Mouse (Mus musculus) cerebellum, adult 11-12 months (tissue): Measurements from ENCODE around the gene Gm16253.
A peak's percentile ranks its signal among the peaks of the same experiment; 100 is the strongest.

Source experiments
- DNase-seq: peaks from one replicate; pipeline ENCODE4 v3.0.0; 2022

The Gm16253 gene

GRCm38 (mm10) chr3:96576690-96577541 lies at the start of gene Gm16253:
Gene Gm16253 (plus strand): TSS chr3:96576984.
- DNase-seq, result peak; percentile 85

- DNase-seq, result no peak
Observed at GRCm38 (mm10) chr3:96528506-96528905, 48.3 kb upstream of the Gm16253 start.

DNA sequence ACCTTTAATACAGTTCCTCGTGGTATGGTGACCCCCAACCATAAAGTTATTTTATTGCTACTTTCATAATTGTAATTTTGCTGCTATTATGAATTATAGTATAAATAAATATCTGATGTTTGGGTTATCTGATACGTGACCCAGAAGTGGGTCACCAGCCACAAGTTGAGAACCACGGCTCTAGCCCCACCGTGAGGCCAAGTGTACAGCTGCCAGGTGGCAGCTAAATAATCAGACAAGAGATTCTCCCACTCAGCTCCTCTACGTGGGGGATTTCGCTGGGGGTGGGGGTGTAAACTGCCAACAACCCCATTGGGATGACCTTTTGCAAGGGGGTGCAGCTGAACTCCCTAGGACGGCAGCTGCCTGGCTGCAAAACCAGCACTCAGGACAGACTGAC lies 44.7 kb upstream of the Gm16253 start:
- no peak for DNase-seq

- no peak for DNase-seq
Observed at GRCm38 (mm10) chr3:96534300-96534699, 42.5 kb upstream of the Gm16253 start.

DNA sequence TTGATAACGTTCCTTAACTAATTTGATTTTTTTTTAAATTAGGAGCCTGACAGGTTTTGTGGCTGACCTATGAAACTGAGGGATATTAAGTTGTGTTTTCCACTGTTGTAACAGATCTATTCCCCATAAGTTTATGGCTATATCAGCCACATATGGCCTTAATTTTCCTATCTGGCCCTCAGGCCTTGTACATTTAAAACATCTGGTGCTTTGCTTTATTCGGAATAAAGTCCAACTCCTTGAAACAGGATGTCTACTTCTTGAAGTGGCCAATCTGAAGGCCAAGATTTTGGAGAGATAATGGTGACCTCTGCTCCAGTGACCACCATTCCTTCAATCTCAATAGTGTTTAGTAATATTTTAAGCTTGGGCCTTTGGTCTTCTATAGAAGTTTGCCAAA lies 37.5 kb upstream of the Gm16253 start:
- DNase-seq, result no peak

DNA sequence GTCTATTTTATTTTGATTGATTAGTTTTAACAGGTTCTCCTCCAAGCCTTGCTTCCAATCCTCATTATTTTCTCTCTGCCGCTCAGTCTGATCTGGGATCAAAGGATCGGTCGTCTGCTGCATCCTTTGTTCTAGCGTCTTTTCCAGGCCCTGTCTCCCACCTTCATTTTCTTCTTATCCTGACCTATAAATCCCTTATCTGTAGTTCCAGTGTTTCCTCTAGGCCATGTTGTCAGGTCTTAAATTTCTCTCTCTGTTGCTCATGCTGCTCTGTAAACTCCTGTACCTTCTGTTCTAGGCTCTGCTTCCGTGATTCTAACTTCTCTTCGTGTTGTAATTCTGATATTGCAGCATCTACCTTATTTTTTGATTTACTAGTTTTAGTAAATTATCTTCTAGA lies 36.0 kb upstream of the Gm16253 start:
- no peak for DNase-seq

- no peak for DNase-seq
Observed at GRCm38 (mm10) chr3:96541328-96542078, 35.3 kb upstream of the Gm16253 start.

- no peak for DNase-seq
Observed at GRCm38 (mm10) chr3:96542554-96542953, 34.2 kb upstream of the Gm16253 start.

- DNase-seq, result no peak
Observed at GRCm38 (mm10) chr3:96543345-96543744, 33.4 kb upstream of the Gm16253 start.

GRCm38 (mm10) chr3:96545565-96545964 lies 31.2 kb upstream of the Gm16253 start:
- DNase-seq, result no peak

GRCm38 (mm10) chr3:96546880-96547279 lies 29.9 kb upstream of the Gm16253 start:
- DNase-seq, result no peak

- DNase-seq, result peak; percentile 60
Observed at GRCm38 (mm10) chr3:96547389-96547960, 29.3 kb upstream of the Gm16253 start.

DNA sequence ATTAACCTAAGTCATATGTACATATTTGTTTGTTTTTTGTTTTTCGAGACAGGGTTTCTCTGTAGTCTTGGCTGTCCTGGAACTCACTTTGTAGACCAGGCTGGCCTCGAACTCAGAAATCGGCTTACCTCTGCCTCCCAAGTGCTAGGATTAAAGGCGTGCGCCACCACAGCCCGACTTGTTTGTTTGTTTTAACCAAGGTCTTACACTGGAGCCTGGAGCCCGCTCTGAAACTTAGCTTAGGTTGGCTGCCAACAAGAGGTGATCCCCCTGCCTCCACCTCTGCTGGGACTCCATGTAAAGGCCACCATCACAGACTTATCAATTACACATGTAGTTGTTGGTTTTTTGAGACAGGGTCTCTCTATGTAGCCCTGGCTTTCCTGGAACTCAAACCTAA lies 28.0 kb upstream of the Gm16253 start:
- DNase-seq, result no peak

GRCm38 (mm10) chr3:96549346-96549745 lies 27.4 kb upstream of the Gm16253 start:
- DNase-seq, result no peak

DNA sequence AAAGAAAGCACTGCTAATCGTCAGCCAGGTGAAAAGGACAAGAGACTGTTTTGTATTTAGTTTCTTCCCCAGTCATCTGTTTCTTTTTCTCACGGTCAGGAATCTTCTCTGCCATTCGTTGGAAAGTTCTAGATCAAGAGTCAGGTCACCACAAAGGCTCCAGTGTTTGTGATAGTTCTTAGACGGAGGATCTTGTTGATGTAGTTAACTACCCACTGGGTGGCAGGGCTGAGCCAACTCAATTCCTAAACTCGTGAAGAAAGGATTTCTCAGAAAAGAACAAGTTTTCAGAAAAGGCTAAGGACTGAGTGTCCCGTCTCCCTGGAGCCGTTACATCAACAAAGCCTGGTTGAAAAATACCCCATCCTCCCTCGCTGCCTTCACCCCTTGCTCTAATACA lies 25.6 kb upstream of the Gm16253 start:
- DNase-seq, result no peak

- no peak for DNase-seq
Observed at GRCm38 (mm10) chr3:96551890-96552289, 24.9 kb upstream of the Gm16253 start.

- DNase-seq, result no peak
Observed at GRCm38 (mm10) chr3:96553601-96554000, 23.2 kb upstream of the Gm16253 start.

DNA sequence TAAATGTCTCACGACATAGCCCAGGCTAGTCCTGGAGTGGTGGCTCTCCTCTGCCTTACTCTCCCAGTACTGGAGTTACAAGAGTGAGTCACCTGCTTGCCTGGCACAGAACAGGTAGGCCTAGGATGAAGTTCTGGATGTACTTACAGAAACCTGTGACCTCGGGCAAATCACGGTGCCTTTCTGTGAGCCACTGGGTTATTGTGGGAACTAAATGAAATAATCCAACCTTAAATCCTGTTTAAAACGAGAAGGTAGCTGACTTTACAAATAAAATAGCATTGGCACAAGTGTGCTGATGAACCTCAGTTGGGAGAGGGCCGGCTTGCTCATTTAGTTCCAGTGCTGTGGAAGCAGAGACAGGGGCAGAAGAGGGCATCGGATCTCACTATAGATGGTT lies 22.5 kb upstream of the Gm16253 start:
- no peak for DNase-seq

DNA sequence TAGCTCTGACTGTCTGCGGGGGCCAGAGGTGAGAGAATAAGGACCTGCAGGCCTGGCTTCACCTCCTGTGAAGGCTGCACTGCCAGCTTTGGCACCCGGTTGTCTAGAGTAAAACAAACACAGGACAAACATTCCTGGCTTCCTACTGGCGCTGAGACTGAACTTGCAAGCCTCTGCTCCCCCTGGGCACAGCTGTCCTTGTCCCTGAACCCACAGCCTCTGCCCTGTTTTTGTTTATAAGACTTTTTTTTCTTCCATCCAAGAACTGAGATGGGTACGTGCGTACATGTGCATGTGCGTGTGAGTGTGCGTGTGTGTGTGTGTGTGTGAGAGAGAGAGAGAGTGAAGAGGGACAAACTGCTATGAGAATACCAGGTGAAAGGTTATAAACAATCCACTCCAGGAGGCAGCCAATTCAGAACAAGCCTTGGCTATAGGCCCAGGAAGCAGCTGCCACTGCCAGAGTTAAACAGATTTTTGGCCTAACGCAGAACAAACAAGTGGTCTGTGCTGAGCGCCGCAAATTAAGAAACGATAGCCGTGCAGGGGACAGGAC lies 21.7 kb upstream of the Gm16253 start:
- DNase-seq, result no peak

DNA sequence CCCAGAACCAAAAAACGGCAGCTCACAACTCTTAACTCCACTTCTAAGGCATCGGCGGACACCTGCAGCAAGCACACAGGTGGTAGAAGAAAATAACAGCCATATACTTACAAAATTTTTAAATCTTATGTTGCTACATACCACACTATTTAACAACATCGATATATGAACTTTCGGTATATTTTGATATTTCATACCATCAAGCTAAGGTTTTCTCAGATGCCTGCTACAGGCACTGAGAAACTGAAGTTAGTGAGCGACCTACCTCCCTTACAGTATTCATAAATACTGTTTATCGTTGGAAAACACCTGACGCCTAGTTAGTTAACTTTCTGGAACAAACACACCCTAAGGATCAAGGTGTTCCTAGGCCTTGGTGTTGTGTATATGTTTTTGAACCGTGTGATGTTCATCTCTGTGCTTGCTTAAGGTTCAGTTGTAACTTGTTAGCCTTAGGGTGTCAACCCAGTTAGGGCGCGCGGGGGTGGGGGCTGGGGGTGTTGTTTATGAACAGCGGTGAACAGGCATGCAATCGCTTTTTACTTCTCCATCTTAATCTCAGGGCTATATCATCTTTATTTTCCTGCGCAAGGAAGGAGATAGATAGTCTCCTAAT lies 20.7 kb upstream of the Gm16253 start:
- no peak for DNase-seq

DNA sequence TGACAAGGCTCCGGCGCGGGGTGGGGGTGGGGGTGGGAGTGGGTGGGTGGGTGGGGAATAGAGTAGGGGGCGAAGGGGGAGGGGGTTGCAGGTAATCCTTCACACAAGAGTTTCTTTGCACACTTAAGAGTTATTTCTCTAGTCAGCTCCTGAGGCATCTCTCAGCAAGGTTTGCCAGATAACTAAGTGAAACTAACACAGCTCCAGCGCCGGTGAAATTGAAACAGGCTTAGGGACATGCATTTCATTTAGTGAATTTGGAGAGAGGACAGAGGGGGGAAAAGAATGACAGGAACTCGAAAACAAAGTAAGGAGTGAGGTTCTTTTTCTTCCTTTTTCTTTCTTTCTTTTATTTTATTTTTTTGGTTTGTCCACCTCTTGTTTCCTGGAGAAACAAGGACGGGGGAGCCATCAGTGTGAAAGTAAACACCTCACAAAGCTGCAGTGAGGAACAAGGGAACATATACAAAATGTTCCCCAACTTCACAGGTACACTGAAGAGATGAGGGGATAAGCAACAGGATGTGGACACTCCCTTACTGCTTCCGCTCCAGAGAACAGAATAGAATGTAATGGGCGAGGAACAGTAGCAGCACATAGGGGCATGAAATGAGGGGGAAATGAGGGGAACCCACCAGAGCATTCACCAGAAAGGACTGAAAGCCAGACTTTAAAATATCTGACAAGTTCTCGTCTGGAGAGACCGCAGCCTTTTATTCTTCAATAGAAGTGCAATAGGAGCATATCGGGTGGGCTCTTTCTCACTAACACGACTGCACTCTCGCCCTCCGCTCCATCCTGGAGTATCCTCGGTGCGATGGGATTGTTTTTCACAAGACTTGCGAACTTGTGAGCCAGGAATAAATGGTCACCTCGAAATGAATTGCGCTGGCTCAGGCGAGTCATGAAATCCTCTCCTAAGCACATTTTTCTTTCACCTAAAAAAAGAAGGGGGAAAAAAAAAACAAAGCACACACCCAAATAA lies 19.8 kb upstream of the Gm16253 start:
- no peak for DNase-seq

- peak; percentile 91 for DNase-seq
Observed at GRCm38 (mm10) chr3:96557694-96558093, 19.1 kb upstream of the Gm16253 start, which contains the start of gene Txnip. Gene Txnip (plus strand): TSS chr3:96557957.
